Mouse (Mus musculus): Measurements from ENCODE around the gene Tas2r135.

Gene Tas2r135

GRCm38 (mm10) chr6:42405134-42405533 lies at the start of gene Tas2r135:
Tas2r135 (plus strand) TSS chr6:42405434.
- DNase-seq, result no peak

GRCm38 (mm10) chr6:42355794-42356600 lies 49.2 kb upstream of the Tas2r135 start:
- DNase-seq, result no peak

- DNase-seq, result no peak
Observed at GRCm38 (mm10) chr6:42356913-42357312, 48.3 kb upstream of the Tas2r135 start.

- DNase-seq, result no peak
Observed at GRCm38 (mm10) chr6:42357901-42358300, 47.3 kb upstream of the Tas2r135 start.

- DNase-seq, result no peak
Observed at GRCm38 (mm10) chr6:42358901-42359300, 46.3 kb upstream of the Tas2r135 start.

GRCm38 (mm10) chr6:42359364-42360147 lies 45.7 kb upstream of the Tas2r135 start:
- DNase-seq, result no peak

GRCm38 (mm10) chr6:42360231-42360840 lies 44.9 kb upstream of the Tas2r135 start:
- DNase-seq, result no peak

GRCm38 (mm10) chr6:42361041-42361895 lies 44.0 kb upstream of the Tas2r135 start:
- no peak for DNase-seq

GRCm38 (mm10) chr6:42362074-42362473 lies 43.2 kb upstream of the Tas2r135 start:
- no peak for DNase-seq

GRCm38 (mm10) chr6:42362497-42362896 lies 42.7 kb upstream of the Tas2r135 start:
- DNase-seq, result no peak

GRCm38 (mm10) chr6:42362974-42363373 lies 42.3 kb upstream of the Tas2r135 start:
- DNase-seq, result no peak

- no peak for DNase-seq
Observed at GRCm38 (mm10) chr6:42364066-42364465, 41.2 kb upstream of the Tas2r135 start.

- DNase-seq, result no peak
Observed at GRCm38 (mm10) chr6:42364607-42365006, 40.6 kb upstream of the Tas2r135 start.

GRCm38 (mm10) chr6:42365215-42365614 lies 40.0 kb upstream of the Tas2r135 start:
- no peak for DNase-seq

GRCm38 (mm10) chr6:42369870-42370269 lies 35.4 kb upstream of the Tas2r135 start:
- DNase-seq, result no peak

GRCm38 (mm10) chr6:42370630-42371363 lies 34.4 kb upstream of the Tas2r135 start:
- no peak for DNase-seq

- no peak for DNase-seq
Observed at GRCm38 (mm10) chr6:42372001-42372400, 33.2 kb upstream of the Tas2r135 start.

- DNase-seq, result no peak
Observed at GRCm38 (mm10) chr6:42372421-42372815, 32.8 kb upstream of the Tas2r135 start.

GRCm38 (mm10) chr6:42372816-42373547 lies 32.3 kb upstream of the Tas2r135 start, which contains the start of gene Epha1:
Epha1 (minus strand) TSS chr6:42373268.
- peak; percentile 82 to 85 for DNase-seq

- DNase-seq, result no peak
Observed at GRCm38 (mm10) chr6:42373669-42374430, 31.4 kb upstream of the Tas2r135 start.

Measured in lung, adult 18-20 months (tissue).